Mouse (Mus musculus) adrenal gland, adult (tissue): ENCODE measurements around the gene Olfr410.
A peak's percentile ranks its signal among the peaks of the same experiment; 100 is the strongest.

Experiments
- DNase-seq, 2 experiments: peaks; one replicate each; pipeline ENCODE4 v3.0.0; 2022 to 2023; ENCODE audit warnings: low spot score in 1 of 2; ENCODE audit not compliant: inconsistent age in 2 of 2

Olfr410 gene

DNA sequence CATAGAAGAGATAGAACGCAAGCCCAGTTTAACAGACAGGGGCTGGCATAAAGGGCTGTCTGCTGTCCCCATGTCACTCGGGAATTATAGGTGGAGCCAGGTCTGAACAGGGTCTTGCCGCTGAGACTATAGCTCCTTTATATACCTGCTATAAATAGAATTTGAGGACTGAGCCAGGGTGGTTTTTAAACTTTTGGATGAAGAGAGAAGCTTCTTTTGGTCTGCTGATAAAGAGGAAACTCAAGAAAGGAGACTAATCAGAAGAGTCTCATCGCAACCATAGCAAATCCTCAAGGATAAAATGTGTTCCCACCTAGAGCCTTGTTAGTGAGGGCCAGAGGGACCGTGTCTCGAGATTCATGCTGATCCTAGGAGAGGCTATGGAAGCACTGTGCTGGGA is at the start of gene Olfr410:
TSS of gene Olfr410 (minus strand) at position 101 of the 400 bp plus-strand sequence.
- no peak for DNase-seq

DNA sequence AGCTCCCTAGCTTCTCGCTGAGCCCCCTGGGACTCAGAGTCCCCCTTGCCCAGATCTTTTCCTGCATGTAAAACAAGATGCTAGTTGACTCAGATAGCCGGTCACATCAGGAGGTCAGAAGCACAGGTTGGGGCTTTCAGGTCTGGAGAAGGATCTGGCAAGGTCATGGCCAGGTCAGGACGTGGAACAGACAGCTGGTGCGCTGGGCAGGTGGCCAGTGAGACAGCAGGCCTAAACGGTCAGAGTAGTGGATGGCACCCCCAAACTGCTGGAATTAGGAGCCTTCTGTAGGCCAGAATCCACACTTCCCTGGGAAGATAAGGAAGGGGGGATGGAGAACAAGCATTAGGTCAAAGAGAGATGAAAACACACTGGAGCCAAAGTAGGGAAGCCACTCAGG is 49.4 kb upstream of the Olfr410 start:
- no peak for DNase-seq

DNA sequence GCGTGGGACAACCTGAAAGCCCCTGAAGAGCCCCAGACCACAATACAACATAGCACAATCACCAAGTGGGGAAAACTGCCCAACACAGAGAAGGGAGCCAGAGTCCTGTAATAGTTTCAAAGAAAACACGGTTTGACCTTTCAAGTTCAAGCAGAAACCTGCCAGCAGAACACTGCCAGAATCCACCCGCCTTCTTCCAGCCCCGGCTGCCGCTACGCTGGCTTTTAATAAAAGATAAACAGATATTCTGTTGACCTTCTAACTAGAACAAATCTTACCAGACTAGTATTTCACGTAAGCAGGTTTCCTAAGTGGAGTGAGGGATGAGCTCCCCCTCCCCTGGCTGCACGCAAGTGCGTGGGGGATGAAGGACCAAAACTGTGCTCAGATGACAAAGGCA is 47.8 kb upstream of the Olfr410 start:
- peak; percentile 42 to 74 for DNase-seq

DNA sequence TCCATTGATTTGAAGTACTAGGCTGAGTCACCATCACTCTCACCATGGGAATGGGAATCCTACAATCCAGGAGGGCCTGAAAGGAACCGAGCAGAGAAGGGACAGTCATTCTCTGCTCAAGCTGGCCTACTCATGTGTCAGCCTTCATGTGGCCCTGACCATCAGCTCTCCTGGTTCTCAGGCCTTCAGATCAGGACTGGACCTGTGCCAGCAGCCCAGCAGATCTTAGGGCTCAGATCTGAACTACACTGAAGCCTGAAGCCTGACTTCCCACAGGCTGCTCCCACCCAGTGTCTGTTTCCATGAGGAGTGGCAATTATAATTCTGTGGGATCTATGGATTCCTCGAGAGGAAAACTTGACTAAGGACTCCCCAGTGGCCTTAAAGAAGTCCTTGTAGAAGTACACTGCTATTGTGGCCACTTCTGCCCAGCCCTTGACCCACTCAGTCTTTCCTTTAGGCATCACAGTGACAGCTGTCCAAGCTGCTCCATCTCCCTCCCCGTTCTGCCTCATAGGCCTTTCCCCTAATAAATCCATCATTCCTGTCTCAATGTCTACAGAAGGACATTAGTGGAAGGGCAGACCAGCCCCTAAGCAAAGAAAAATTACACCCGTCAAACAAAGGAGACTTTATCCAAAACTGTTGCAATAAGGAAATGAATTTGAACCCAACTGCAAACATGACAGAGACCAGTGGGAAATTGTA is 41.5 kb upstream of the Olfr410 start:
- DNase-seq, result peak; percentile 29 to 68

DNA sequence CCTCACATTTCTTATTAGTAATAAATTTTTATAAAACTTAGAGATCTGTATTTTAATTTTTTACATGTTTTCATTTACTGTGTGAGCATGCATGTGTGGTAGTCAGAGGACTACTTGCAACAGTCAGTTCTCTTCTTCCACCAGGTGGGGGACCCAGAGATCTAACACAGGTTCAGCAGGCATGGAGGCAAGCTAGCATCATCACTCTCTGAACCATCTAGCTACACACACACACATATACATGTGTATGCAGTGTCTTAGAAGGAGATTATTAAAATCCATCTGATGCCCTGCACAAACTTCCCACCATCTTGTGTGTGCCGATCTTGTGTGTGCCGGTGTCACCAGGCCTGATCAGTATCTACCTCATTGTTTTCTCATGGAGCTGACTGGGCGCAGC is 39.0 kb upstream of the Olfr410 start:
- peak; percentile 32 to 81 for DNase-seq

DNA sequence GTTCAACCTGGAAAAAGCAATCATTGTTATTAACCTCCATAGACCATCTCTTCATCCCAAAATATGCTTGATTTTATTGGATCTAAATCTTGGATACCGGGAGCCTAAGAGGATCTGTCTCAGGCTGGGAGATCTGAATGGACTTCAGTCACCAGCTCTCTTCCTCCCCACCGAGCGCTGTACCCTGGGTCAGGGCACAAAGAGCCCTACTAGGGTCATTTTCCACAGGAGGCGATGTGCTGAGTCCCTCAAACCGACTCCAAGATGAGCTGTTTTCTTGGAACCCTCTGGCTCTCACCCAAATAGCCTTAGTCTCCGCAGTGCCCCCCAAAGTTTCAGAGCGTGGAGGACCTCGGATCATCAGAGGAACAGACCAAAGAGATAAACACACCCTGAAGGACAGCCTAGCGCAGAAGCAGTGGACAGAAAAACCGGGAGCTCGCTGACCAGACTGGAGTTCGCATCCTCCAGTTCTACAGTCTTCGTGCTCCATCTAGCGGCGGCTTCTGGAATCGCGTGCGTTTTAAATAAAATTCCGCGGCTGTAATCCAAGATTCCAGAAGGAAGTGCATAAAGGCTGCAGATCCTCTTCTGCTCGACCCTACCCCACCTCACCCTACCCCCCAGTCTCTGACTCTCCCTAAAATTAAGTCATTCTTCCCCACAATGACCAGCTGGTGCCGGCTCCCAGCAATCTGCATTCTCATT is 33.7 kb upstream of the Olfr410 start:
- peak; percentile 60 to 90 for DNase-seq

DNA sequence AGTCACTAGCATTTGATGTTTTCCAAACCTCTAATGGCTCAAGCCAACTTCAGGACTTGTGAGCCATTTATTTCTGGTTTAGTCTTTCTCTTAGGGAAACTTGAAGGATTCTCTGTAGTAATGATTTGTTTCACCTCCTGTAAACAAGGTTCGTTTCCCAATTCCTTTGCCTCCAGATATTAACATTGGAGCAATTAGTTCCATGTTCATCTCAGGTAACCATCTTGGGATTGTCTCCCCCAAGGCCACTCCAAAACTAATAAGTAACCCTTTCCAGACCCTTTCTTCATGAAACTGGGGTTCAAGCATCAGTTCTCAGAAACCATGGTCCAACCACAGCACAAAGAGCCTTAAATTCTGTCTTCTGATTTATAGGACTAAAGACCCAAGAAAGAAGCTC is 23.9 kb upstream of the Olfr410 start, which contains the start of gene Olfr412:
TSS of gene Olfr412 (plus strand) at position 301 of the 400 bp plus-strand sequence.
- DNase-seq, result no peak

DNA sequence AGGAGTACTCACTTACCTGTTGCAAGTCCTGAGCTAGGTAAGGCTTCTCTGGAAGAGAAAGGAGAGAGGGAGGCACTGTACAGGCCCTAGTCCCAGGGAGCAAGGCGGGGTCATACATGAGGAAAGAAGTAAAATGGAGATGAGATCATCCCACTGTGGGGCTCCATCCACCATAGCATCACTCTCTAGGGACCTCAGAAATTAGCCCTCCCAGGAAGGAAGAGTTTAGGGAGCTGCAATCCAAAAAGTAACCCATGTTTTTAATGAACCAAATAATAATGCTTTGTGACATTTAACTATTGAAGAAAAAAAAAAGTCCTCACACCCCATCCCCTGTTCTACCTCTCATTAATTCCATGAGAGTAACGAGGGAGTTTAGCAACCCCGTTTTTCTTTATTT is 14.7 kb upstream of the Olfr410 start, which contains the start of gene Olfr411:
TSS of gene Olfr411 (minus strand) at position 101 of the 400 bp plus-strand sequence.
- no peak for DNase-seq

DNA sequence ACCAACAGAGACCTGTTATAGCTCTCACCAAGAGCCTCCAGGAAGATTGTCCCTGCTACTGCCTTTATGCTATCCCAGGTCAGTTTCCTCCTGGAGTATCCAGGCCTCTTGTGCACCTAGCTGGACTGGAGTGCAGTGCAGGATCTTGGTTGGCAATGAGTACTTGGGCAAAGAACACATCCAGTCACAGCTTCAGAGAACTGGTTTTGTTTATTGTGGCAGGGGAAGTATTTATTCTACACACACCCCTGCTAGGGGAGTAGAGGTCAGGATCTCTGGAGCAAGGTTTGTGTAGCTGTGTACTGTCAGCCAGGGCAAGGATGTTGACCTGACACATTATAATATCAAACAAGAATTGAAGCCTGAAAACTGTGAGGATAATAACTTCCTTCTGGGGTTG is 9.1 kb downstream of the Olfr410 start:
- DNase-seq, result no peak

DNA sequence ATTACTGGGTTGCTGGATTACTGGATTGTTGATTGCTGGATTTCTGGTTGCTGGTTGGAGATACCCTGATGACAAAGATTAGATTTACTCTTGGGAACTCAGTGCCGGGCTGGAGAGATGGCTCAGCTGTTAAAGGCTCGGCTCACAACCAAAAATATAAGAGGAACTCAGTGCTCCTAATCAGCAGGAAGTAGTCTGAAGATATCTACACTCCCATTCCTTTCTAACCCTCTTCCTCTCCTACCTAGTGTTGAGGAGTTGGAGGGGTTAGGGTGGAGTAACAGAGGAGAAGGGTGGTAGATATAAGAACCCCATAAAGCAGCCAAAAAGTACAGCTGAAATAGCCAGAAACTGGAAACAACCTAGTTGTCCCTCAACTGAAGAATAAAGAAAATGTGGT is 11.8 kb downstream of the Olfr410 start:
- DNase-seq, result no peak

DNA sequence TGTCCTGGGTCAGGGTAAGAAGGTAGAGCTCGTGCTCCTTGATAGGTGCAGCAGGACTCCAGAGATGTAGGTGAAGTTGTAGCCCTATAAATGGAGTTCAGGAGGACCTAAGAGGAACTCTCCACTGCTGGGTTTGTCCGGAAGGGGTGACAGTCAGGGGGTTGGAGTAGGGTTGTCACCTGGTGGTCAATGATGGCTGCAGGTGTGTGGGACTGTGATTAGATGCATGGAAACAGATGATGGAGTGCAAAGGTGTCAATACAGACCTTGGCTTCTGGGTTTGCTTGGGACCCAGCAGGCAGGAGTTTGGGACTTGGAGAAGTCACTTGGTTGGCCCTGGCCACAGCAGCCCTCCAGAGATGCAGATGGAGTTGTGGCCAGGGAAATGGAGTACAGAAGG is 50.6 kb downstream of the Olfr410 start:
- DNase-seq, result no peak

DNA sequence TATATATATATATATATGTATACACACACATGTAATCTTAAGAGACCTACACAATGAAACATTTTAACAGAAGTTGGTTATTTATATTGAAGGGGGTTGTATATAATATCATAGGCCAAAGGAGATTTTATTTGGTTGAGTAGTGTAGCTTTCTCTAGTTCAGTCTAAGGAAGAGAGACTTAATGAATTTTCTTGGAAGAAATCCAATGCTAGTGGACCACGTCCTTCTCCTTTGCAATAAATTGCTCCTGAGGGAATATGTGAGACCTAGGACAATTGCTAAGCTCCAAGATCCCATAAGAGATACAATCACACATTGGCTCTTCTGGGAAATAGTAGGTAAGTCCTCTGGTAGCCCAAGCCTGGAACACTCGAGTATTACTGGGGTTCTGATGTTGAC is 54.4 kb downstream of the Olfr410 start, which contains the start of gene Olfr59:
TSS of gene Olfr59 (plus strand) at position 301 of the 400 bp plus-strand sequence.
- no peak for DNase-seq
